Mouse (Mus musculus): ENCODE measurements around the gene Bptf. TPM values are rescaled to one million over a fixed set of nuclear protein-coding genes. Genes with fewer than 3 reads are reported as not detected.
"Not testable (repeated sequence)": the region's sequence is repeated elsewhere in the genome, so short reads cannot be mapped to it uniquely, and the experiment has no call there.

Gene Bptf
- polyA plus RNA-seq, 1 experiment from 2014 or later = 32.1 TPM

GRCm38 (mm10) chr11:107130879-107131748, 813 bp downstream of the Bptf start:
- ATAC-seq (replicated peaks; ENCODE audit: insufficient number of reproducible peaks, low FRiP score, low TSS enrichment, low read depth) = peak; percentile 60
- WGBS = under 1% methylated on average over 41 of the region's 65 CpGs
- Histone ChIP-seq H3K36me3 (replicated peaks; ENCODE audit: control insufficient read depth, insufficient read depth, low read depth, low read length) (no peaks in the 10 kb centered on the region), H3K4me3 (ENCODE audit: low read depth, low read length) (peak overlapping the region; percentile 93), H3K4me1 (ENCODE audit: control insufficient read depth, insufficient read depth, low read length) (no peaks in the 10 kb centered on the region), H3K9ac (replicated peaks; ENCODE audit: low read length) (peak overlapping the region; percentile 98), H3K27ac (replicated peaks; ENCODE audit: low read depth, low read length) (peak overlapping the region; percentile 95), H3K9me3 (replicated peaks; ENCODE audit: control insufficient read depth, low read length) (no peaks in the 10 kb centered on the region), H3K27me3 (ENCODE audit: control insufficient read depth, insufficient read depth, low read length) (no peaks in the 10 kb centered on the region), H3K4me2 (ENCODE audit: low read depth, low read length) (peak overlapping the region; percentile 78)
- DNase-seq (ENCODE audit: low spot score) = peak; percentile 65

GRCm38 (mm10) chr11:107130221-107130788, 1.6 kb downstream of the Bptf start:
- H3K36me3 ChIP-seq (replicated peaks; ENCODE audit: control insufficient read depth, insufficient read depth, low read depth, low read length) = no peaks in the 10 kb centered on the region
- H3K27me3 ChIP-seq (ENCODE audit: control insufficient read depth, insufficient read depth, low read length) = no peaks in the 10 kb centered on the region
- no peaks in the 10 kb centered on the region for H3K4me1 ChIP-seq (ENCODE audit: control insufficient read depth, insufficient read depth, low read length)
- peak overlapping the region; percentile 93 for H3K4me3 ChIP-seq (ENCODE audit: low read depth, low read length)
- H3K9me3 ChIP-seq (replicated peaks; ENCODE audit: control insufficient read depth, low read length) = no peaks in the 10 kb centered on the region
- 2% methylated on average over 18 of the region's 18 CpGs for WGBS
- peak overlapping the region; percentile 95; the same call in 1 of the 2 replicates for H3K27ac ChIP-seq (replicated peaks; ENCODE audit: low read depth, low read length)
- H3K9ac ChIP-seq (replicated peaks; ENCODE audit: low read length) = peak overlapping the region; percentile 98
- H3K4me2 ChIP-seq (ENCODE audit: low read depth, low read length) = peak overlapping the region; percentile 78
- DNase-seq (ENCODE audit: low spot score) = peak; percentile 51
- no peak for ATAC-seq (replicated peaks; ENCODE audit: insufficient number of reproducible peaks, low FRiP score, low TSS enrichment, low read depth)

- Histone ChIP-seq H3K4me1 (ENCODE audit: control insufficient read depth, insufficient read depth, low read length) (no peaks in the 10 kb centered on the region), H3K27me3 (ENCODE audit: control insufficient read depth, insufficient read depth, low read length) (no peaks in the 10 kb centered on the region), H3K9ac (replicated peaks; ENCODE audit: low read length) (no peak overlapping the region), H3K27ac (replicated peaks; ENCODE audit: low read depth, low read length) (no peak overlapping the region), H3K4me3 (ENCODE audit: low read depth, low read length) (peak overlapping the region; percentile 93), H3K36me3 (replicated peaks; ENCODE audit: control insufficient read depth, insufficient read depth, low read depth, low read length) (no peaks in the 10 kb centered on the region), H3K4me2 (ENCODE audit: low read depth, low read length) (peak overlapping the region; percentile 78), H3K9me3 (replicated peaks; ENCODE audit: control insufficient read depth, low read length) (no peaks in the 10 kb centered on the region)
- 36% methylated on average over 2 of the region's 2 CpGs for WGBS
- ATAC-seq (replicated peaks; ENCODE audit: insufficient number of reproducible peaks, low FRiP score, low TSS enrichment, low read depth) = no peak
- no peak for DNase-seq (ENCODE audit: low spot score)
These were observed 2.3 kb downstream of the Bptf start for GRCm38 (mm10) chr11:107129641-107130040.

- H3K4me3 ChIP-seq (ENCODE audit: low read depth, low read length); H3K9me3 ChIP-seq (replicated peaks; ENCODE audit: control insufficient read depth, low read length); ATAC-seq (replicated peaks; ENCODE audit: insufficient number of reproducible peaks, low FRiP score, low TSS enrichment, low read depth); H3K27ac ChIP-seq (replicated peaks; ENCODE audit: low read depth, low read length); DNase-seq (ENCODE audit: low spot score); H3K36me3 ChIP-seq (replicated peaks; ENCODE audit: control insufficient read depth, insufficient read depth, low read depth, low read length); H3K4me1 ChIP-seq (ENCODE audit: control insufficient read depth, insufficient read depth, low read length); H3K4me2 ChIP-seq (ENCODE audit: low read depth, low read length); H3K9ac ChIP-seq (replicated peaks; ENCODE audit: low read length); H3K27me3 ChIP-seq (ENCODE audit: control insufficient read depth, insufficient read depth, low read length): not testable (repeated sequence)
- WGBS = 86% methylated on average over 1 of the region's 2 CpGs
These were observed 5.2 kb downstream of the Bptf start for GRCm38 (mm10) chr11:107126716-107127115.

- no peak for ATAC-seq (replicated peaks; ENCODE audit: insufficient number of reproducible peaks, low FRiP score, low TSS enrichment, low read depth)
- H3K36me3 ChIP-seq (replicated peaks; ENCODE audit: control insufficient read depth, insufficient read depth, low read depth, low read length) = no peaks in the 10 kb centered on the region
- H3K4me1 ChIP-seq (ENCODE audit: control insufficient read depth, insufficient read depth, low read length) = no peaks in the 10 kb centered on the region; the same call in 1 of the 2 replicates
- DNase-seq (ENCODE audit: low spot score) = no peak
- no peak overlapping the region for H3K9ac ChIP-seq (replicated peaks; ENCODE audit: low read length)
- H3K4me3 ChIP-seq (ENCODE audit: low read depth, low read length) = no peak overlapping the region
- no peaks in the 10 kb centered on the region for H3K27me3 ChIP-seq (ENCODE audit: control insufficient read depth, insufficient read depth, low read length)
- H3K27ac ChIP-seq (replicated peaks; ENCODE audit: low read depth, low read length) = no peak overlapping the region
- H3K4me2 ChIP-seq (ENCODE audit: low read depth, low read length) = no peak overlapping the region
- H3K9me3 ChIP-seq (replicated peaks; ENCODE audit: control insufficient read depth, low read length) = no peaks in the 10 kb centered on the region
- whole genome bisulfite sequencing = 88% methylated on average over 4 of the region's 4 CpGs
These were observed 6.9 kb downstream of the Bptf start for GRCm38 (mm10) chr11:107125011-107125410.

GRCm38 (mm10) chr11:107124327-107124731, 7.6 kb downstream of the Bptf start:
- ATAC-seq (replicated peaks; ENCODE audit: insufficient number of reproducible peaks, low FRiP score, low TSS enrichment, low read depth) (no peak), DNase-seq (ENCODE audit: low spot score) (no peak)
- H3K27ac ChIP-seq (replicated peaks; ENCODE audit: low read depth, low read length) = no peak overlapping the region
- WGBS = 43% methylated on average over 7 of the region's 7 CpGs
- H3K4me2 ChIP-seq (ENCODE audit: low read depth, low read length) = no peak overlapping the region
- no peaks in the 10 kb centered on the region for H3K27me3 ChIP-seq (ENCODE audit: control insufficient read depth, insufficient read depth, low read length)
- no peak overlapping the region for H3K9ac ChIP-seq (replicated peaks; ENCODE audit: low read length)
- H3K36me3 ChIP-seq (replicated peaks; ENCODE audit: control insufficient read depth, insufficient read depth, low read depth, low read length) = no peaks in the 10 kb centered on the region
- no peaks in the 10 kb centered on the region; the same call in 1 of the 2 replicates for H3K4me1 ChIP-seq (ENCODE audit: control insufficient read depth, insufficient read depth, low read length)
- H3K4me3 ChIP-seq (ENCODE audit: low read depth, low read length) = no peak overlapping the region
- H3K9me3 ChIP-seq (replicated peaks; ENCODE audit: control insufficient read depth, low read length) = no peaks in the 10 kb centered on the region

- Histone ChIP-seq H3K4me1 (ENCODE audit: control insufficient read depth, insufficient read depth, low read length) (no peaks in the 10 kb centered on the region), H3K9ac (replicated peaks; ENCODE audit: low read length) (no peak overlapping the region), H3K27ac (replicated peaks; ENCODE audit: low read depth, low read length) (no peak overlapping the region), H3K9me3 (replicated peaks; ENCODE audit: control insufficient read depth, low read length) (no peaks in the 10 kb centered on the region), H3K4me2 (ENCODE audit: low read depth, low read length) (no peak overlapping the region), H3K27me3 (ENCODE audit: control insufficient read depth, insufficient read depth, low read length) (no peaks in the 10 kb centered on the region), H3K36me3 (replicated peaks; ENCODE audit: control insufficient read depth, insufficient read depth, low read depth, low read length) (no peaks in the 10 kb centered on the region), H3K4me3 (ENCODE audit: low read depth, low read length) (no peak overlapping the region)
- 86% methylated on average over 12 of the region's 12 CpGs for WGBS
- no peak for ATAC-seq (replicated peaks; ENCODE audit: insufficient number of reproducible peaks, low FRiP score, low TSS enrichment, low read depth)
- DNase-seq (ENCODE audit: low spot score) = no peak
These were observed 14.1 kb downstream of the Bptf start for GRCm38 (mm10) chr11:107117789-107118188.
